14 mouse cellular contexts compared by ENCODE assay signal in genomic region chr1:43051903-43052302, GRCm38 (mm10). TPM values are rescaled to one million over a fixed set of nuclear protein-coding genes. Genes with fewer than 3 reads are reported as not detected.
DNase-seq lines count a peak whose midpoint lies in the region; ATAC-seq lines count a peak whose summit lies in the region.
"Had no signal": no experiment of that assay in that cellular context is flagged by ENCODE, and none has a peak within 500 bp of the region (broad histone marks: within the 10 kb centered on the region; RNA-seq: fewer than 3 reads in every experiment).

No protein-coding gene starts in this region.

- H3K9me3 ChIP-seq in hindbrain, embryonic 14.5 days (ENCODE audit: control insufficient read depth, low read length): no peaks in the 10 kb centered on the region
- no peaks in the 10 kb centered on the region for H3K9me3 ChIP-seq in hindbrain, embryonic 16.5 days (ENCODE audit: control insufficient read depth, low read length)
- H3K9me3 ChIP-seq: midbrain, embryonic 12.5 days had no signal

- H3K36me3 ChIP-seq in hindbrain, embryonic 14.5 days (replicated peaks; ENCODE audit: control insufficient read depth, insufficient read depth): peaks cover 79% of the 10 kb centered on the region
- H3K36me3 ChIP-seq in hindbrain, embryonic 16.5 days (ENCODE audit: control insufficient read depth, insufficient read depth, low read length): peaks cover 17% of the 10 kb centered on the region

- 0 out of 2 replicates have a peak, but pooled peaks have one; percentile 22 for ATAC-seq in hindbrain, embryonic 14.5 days (ENCODE audit: low FRiP score)
- ATAC-seq in hindbrain, embryonic 16.5 days: no peak; the same call in 1 of the 2 replicates
- ATAC-seq in monocyte, adult 5-6 weeks (replicated peaks; ENCODE audit: insufficient number of reproducible peaks, low FRiP score, low TSS enrichment, poor library complexity, severe bottlenecking): no peak

- intact Hi-C loops in left cerebral cortex, postnatal 25 days (cut with DNase I): no loop called here
- intact Hi-C loops in left cerebral cortex, postnatal 36 days (cut with DNase I): no loop called here

- H3K9ac ChIP-seq in hindbrain, embryonic 14.5 days: no peak overlapping the region
- no peak overlapping the region for H3K9ac ChIP-seq in hindbrain, embryonic 16.5 days (ENCODE audit: low read depth, low read length)
- H3K9ac ChIP-seq: liver, embryonic 14.5 days; midbrain, embryonic 12.5 days had no signal

- no peak overlapping the region for H3K4me3 ChIP-seq in hindbrain, embryonic 14.5 days (replicated peaks; ENCODE audit: low read length)
- no peak overlapping the region for H3K4me3 ChIP-seq in hindbrain, embryonic 16.5 days (ENCODE audit: low read length)
- H3K4me3 ChIP-seq: midbrain, embryonic 12.5 days had no signal

- DNase-seq in hindbrain, embryonic 14.5 days (ENCODE audit: low spot score): no peak
- peak; percentile 30 to 31 for DNase-seq in left cerebral cortex, postnatal 25 days (ENCODE audit: low spot score in 2 of 2)
- DNase-seq in left cerebral cortex, postnatal 36 days (ENCODE audit: low spot score in 2 of 2): no peak
- DNase-seq in ES-CJ7 (ENCODE audit: low read depth, low spot score): peak; percentile 25
- peak; percentile 32 for DNase-seq in lung, postnatal 36 days
- DNase-seq: cerebellum, adult 9-10 months; heart, adult 18-20 months; left cerebral cortex, postnatal 4 days; right cerebral cortex, postnatal 25 days; thymus, postnatal 36 days had no signal

- H3K4me1 ChIP-seq in hindbrain, embryonic 14.5 days (replicated peaks; ENCODE audit: control insufficient read depth, insufficient read depth, low read length): no peaks in the 10 kb centered on the region
- H3K4me1 ChIP-seq in hindbrain, embryonic 16.5 days (ENCODE audit: control insufficient read depth, insufficient read depth, low read depth, low read length): no peaks in the 10 kb centered on the region
- H3K4me1 ChIP-seq: midbrain, embryonic 12.5 days had no signal

- H3K4me2 ChIP-seq in hindbrain, embryonic 14.5 days (replicated peaks): no peak overlapping the region
- H3K4me2 ChIP-seq in hindbrain, embryonic 16.5 days (ENCODE audit: low read length): no peak overlapping the region
- H3K4me2 ChIP-seq: midbrain, embryonic 12.5 days had no signal

- H3K27me3 ChIP-seq in hindbrain, embryonic 14.5 days (ENCODE audit: control insufficient read depth, insufficient read depth, low read length): no peaks in the 10 kb centered on the region
- no peaks in the 10 kb centered on the region for H3K27me3 ChIP-seq in hindbrain, embryonic 16.5 days (replicated peaks; ENCODE audit: control insufficient read depth, insufficient read depth, low read length)
- H3K27me3 ChIP-seq: midbrain, embryonic 12.5 days had no signal

- H3K27ac ChIP-seq in hindbrain, embryonic 14.5 days: no peak overlapping the region
- H3K27ac ChIP-seq in hindbrain, embryonic 16.5 days (ENCODE audit: low read depth, low read length): no peak overlapping the region
- H3K27ac ChIP-seq: liver, embryonic 14.5 days; midbrain, embryonic 12.5 days had no signal

- WGBS in hindbrain, embryonic 14.5 days: 92% methylated on average over 5 of the region's 5 CpGs
- WGBS in hindbrain, embryonic 16.5 days: 94% methylated on average over 5 of the region's 5 CpGs

RNA-seq across cellular contexts. Expression of gene Tgfbrap1, which starts 46.5 kb away (rescaled TPM):
- 19.5 and 20.9 TPM in 2 replicates for polyA plus RNA-seq in hindbrain, embryonic 14.5 days (2014; fragmentation: Nextera tagmentation; extraction: Ambion mirVana)
- 15.6 and 17.4 TPM in 2 replicates for polyA plus RNA-seq in hindbrain, embryonic 16.5 days (2015; fragmentation: Nextera tagmentation; extraction: Ambion mirVana)
- 10 to 100 TPM; 39.5 to 41.8 TPM for total RNA-seq in left cerebral cortex, postnatal 25 days (2021)
- total RNA-seq in left cerebral cortex, postnatal 36 days (2021): 10 to 100 TPM; 43.2 to 44.3 TPM
- 15.7 to 28.4 TPM (median 25.9 TPM) in 3 replicates for total RNA-seq in monocyte, adult 5-6 weeks (2017)

RNA-seq across cellular contexts. Expression of gene AI597479, which starts 46.6 kb away (rescaled TPM):
- polyA plus RNA-seq in hindbrain, embryonic 14.5 days (2014; fragmentation: Nextera tagmentation; extraction: Ambion mirVana): 48.3 and 50.3 TPM in 2 replicates
- polyA plus RNA-seq in hindbrain, embryonic 16.5 days (2015; fragmentation: Nextera tagmentation; extraction: Ambion mirVana): 42.8 and 47.9 TPM in 2 replicates
- total RNA-seq in left cerebral cortex, postnatal 25 days (2021): 10 to 100 TPM; 22.0 to 22.4 TPM
- total RNA-seq in left cerebral cortex, postnatal 36 days (2021): 10 to 100 TPM; 23.4 to 23.5 TPM
- 10.1 to 14.1 TPM (median 11.9 TPM) in 3 replicates for total RNA-seq in monocyte, adult 5-6 weeks (2017)

Comparison
In these comparisons a context has a peak if more than half of its experiments do, and no peak if none do; other contexts are left out.
1. DNase-seq: peak in left cerebral cortex, postnatal 25 days (2 of 2), ES-CJ7 (single experiment) and lung, postnatal 36 days (single experiment); none in hindbrain, embryonic 14.5 days (single experiment) and left cerebral cortex, postnatal 36 days (0 of 2).